Mouse (Mus musculus) neutrophil, adult 59 days (primary cell): ENCODE results near the gene Hes2. TPM values are rescaled to one million over a fixed set of nuclear protein-coding genes. Genes with fewer than 3 reads are reported as not detected.

ENCODE experiments used
- total RNA-seq, 2 experiments: library from RNA; stranded (reverse); gene quantifications; 1 replicate in 1 of 2; 2 replicates in 1 of 2; pipeline ENCODE4 v1.2.4; 2023

The Hes2 gene
- total RNA-seq, result not detected

GRCm38 (mm10) chr4:152158585-152159284 lies at the start of gene Hes2:
Gene Hes2 (plus strand): TSS chr4:152158867.

GRCm38 (mm10) chr4:152115921-152116612 lies 42.6 kb upstream of the Hes2 start, which contains the start of gene Tnfrsf25:
Gene Tnfrsf25 (plus strand): TSS chr4:152115934.

GRCm38 (mm10) chr4:152151966-152152544 lies 6.6 kb upstream of the Hes2 start, which contains the start of gene Espn:
Gene Espn (minus strand): TSS chr4:152152371.

GRCm38 (mm10) chr4:152177537-152178343 lies 19.1 kb downstream of the Hes2 start, which contains the start of gene Acot7:
Gene Acot7 (plus strand): TSS chr4:152178134.

Other genes with a start within 250 kb of the Hes2 start
- gene Dnajc11, start 225.2 kb upstream of the Hes2 start, total RNA-seq, result 10 to 100 TPM; 32.3 to 34.7 TPM
- 10 to 100 TPM; 17.6 to 18.6 TPM for gene Thap3, start 169.9 kb upstream of the Hes2 start, total RNA-seq
- 1 to 10 TPM; 3.7 to 5.1 TPM for gene Phf13, start 162.6 kb upstream of the Hes2 start, total RNA-seq
- 1 to 10 TPM; 6.5 to 7.6 TPM for gene Klhl21, start 150.1 kb upstream of the Hes2 start, total RNA-seq
- gene Zbtb48, start 131.2 kb upstream of the Hes2 start, total RNA-seq, result 10 to 100 TPM; 11.4 to 14.5 TPM
- gene Tas1r1, start 120.3 kb upstream of the Hes2 start, total RNA-seq, result under 1 TPM; 0.31 to 0.33 TPM
- gene Nol9, start 119.5 kb upstream of the Hes2 start, total RNA-seq, result 10 to 100 TPM; 11.5 to 14.5 TPM
- 1 to 10 TPM; 2.5 to 6.8 TPM for gene Plekhg5, start 86.4 kb upstream of the Hes2 start, total RNA-seq
- gene Tnfrsf25, start 42.9 kb upstream of the Hes2 start, total RNA-seq, result under 1 TPM in 1 of 2 experiments, not detected in 1; 0.29 TPM
- under 1 TPM; 0.38 to 0.90 TPM for gene Espn, start 6.5 kb upstream of the Hes2 start, total RNA-seq
- gene Acot7, start 19.3 kb downstream of the Hes2 start, total RNA-seq, result 10 to 100 TPM; 26.6 to 35.1 TPM
- under 1 TPM; 0.44 TPM for gene Gpr153, start 115.4 kb downstream of the Hes2 start, total RNA-seq
- not detected for gene Hes3, start 132.8 kb downstream of the Hes2 start, total RNA-seq
- 10 to 100 TPM; 11.7 to 12.1 TPM for gene Icmt, start 138.4 kb downstream of the Hes2 start, total RNA-seq
- gene Rnf207, start 160.1 kb downstream of the Hes2 start, total RNA-seq, result not detected
- 100 to 1,000 TPM; 266 to 319 TPM for gene Rpl22, start 166.9 kb downstream of the Hes2 start, total RNA-seq
- not detected for gene Chd5, start 179.8 kb downstream of the Hes2 start, total RNA-seq